Mouse (Mus musculus) ES-CJ7 (cell line): ENCODE data around the gene Olfr311.

Experiments used
- DNase-seq: peaks from one replicate; pipeline ENCODE4 v3.0.0; 2011; ENCODE audit warnings: low read depth, low spot score

Gene Olfr311

GRCm38 (mm10) chr11:58870961-58871360, 31.9 kb downstream of the Olfr311 start:
- no peak for DNase-seq

- DNase-seq = no peak
Observed at GRCm38 (mm10) chr11:58883756-58884155, 44.7 kb downstream of the Olfr311 start.

GRCm38 (mm10) chr11:58890511-58890910, 51.5 kb downstream of the Olfr311 start:
- DNase-seq = no peak
